Mouse (Mus musculus): ENCODE results near the gene Rab19. TPM values are rescaled to one million over a fixed set of nuclear protein-coding genes. Genes with fewer than 3 reads are reported as not detected.
"Not testable (repeated sequence)": the region's sequence is repeated elsewhere in the genome, so short reads cannot be mapped to it uniquely, and the experiment has no call there.

Gene Rab19
- total RNA-seq, 2 experiments from 2014 or later = 0.22 TPM; not detected in 1

DNA sequence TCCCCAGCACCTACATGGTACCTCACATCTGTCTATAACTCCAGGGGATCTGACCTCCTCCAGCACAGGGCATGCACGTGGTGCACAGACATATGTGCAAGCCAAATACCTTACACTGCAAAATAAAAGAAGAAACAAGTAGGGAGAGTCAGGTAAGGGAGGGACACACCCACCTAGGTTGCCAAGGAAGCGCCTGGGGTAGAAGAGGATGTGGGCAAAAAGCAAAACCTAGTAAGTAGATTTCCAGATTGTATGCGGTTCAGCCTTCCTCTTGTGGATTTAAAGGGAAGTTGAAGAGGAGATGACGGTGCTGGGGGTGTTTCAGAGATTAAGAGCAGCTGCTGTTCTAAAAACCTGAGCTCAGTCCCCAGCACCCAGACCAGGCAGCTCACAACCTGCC, 1.8 kb upstream of the Rab19 start:
- no peak for DNase-seq (ENCODE audit: low spot score in 2 of 2)

DNA sequence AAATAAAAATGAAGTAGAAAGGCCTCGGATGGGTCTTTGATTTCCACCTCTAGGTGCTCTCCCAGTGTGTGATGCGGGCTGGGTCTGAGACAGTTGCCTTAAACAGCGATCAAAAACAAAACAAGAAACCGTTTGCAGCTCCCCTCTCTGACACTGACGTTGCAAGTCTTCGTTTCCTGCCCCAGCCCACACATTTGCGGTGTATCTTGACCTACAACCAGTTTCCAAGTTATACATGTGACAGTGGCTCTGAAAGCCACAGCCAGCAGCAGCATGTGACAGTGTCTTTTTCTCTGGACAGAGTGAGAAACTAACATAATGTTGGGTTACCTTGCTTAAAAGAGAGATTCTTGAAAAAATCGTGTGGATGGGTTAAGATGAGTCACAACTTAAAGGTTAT, 1.2 kb upstream of the Rab19 start:
- no peak for DNase-seq (ENCODE audit: low spot score in 2 of 2)

DNA sequence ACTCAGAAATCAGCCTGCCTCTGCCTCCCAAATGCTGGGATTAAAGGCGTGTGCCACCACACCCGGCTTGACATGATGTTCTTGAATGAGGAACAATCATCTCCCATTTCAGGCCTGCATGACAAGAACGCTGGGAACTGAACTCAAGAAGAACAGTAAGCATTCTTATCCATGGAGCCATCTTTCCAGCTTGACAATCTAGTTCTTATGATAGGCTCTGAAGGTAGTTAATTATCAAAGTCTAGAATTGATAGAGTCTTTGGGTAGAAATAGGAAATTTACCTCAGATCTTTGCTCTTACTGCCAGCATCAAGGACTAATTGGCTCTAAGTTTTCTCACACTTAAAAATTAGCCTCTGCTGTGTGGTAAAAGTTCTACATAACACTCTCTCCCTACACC, 699 bp upstream of the Rab19 start:
- no peak for DNase-seq (ENCODE audit: low spot score in 2 of 2)

DNA sequence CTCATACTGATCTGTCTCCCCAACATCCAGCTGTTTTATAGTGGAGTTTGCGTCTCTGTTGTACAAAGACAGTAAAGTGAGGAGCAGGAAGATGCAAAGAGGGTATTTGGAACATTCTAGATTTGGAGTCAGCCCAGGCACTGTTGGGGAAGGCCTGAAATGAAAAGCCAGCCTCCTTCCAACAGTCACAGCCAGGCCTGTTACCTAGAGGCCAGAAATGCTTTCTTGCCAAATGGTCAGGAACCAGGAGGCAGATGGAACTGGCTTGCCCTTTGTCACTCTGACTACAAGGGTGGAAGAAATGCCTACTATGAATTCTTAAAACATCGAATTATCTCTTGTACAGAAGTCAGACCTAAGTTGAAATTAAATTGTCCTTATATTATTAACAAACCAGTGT, 9.0 kb downstream of the Rab19 start:
- no peak for DNase-seq (ENCODE audit: low spot score in 2 of 2)

DNA sequence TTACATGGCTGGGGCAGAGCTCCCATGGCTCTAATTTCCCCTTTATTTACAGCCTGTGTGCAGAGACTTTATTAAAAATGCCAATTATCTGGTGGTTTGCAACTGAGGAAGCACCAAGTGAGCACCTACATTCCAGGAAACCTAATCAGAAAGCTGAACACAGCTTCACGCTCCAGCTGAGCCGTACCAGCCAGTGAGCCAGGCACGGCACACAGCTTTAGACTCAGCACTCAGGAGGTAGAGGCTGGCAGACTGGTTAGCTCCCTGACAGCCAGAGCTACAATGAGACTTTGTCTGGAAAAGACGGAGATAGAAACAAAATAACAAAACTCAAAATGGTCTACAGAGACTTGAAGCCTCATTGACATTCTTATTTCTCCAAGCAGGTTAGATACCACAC, 14.5 kb downstream of the Rab19 start:
- no peak for DNase-seq (ENCODE audit: low spot score in 2 of 2)

DNA sequence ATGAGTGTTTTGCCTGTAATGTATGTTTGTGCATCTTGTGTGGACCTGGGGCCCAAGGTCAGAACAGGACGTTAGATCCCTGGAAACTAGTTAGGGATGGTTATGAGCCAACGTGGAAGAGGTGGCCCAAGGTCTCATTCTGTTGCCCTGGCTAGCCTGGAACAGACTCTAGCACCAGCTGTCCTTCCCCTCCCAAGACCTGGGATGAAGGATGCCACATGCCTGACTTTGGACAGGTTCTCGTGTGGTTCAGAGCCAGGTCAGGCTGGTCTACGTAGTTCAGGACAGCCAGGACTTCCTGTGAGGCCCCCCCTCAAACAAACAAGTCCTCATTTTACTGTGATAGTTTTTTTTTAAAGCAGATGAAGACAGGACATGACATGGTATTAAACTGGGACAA, 14.9 kb downstream of the Rab19 start:
- no peak for DNase-seq (ENCODE audit: low spot score in 2 of 2)

DNA sequence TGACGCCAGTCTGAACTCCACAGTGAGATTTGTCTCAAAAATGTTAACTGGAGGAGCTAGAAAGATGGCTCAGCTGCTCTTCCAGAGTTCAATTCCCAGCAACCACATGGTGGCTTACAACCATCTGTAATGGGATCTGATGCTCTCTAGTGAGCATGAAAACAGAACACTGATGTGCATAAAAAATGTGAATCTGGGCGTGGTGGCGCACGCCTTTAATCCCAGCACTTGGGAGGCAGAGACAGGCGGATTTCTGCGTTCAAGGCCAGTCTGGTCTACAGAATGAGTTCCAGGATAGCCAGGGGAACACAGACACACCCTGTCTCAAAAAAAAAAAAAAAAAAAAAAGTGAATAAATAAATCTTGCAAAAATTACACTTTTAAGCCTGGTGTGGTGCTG, 16.1 kb downstream of the Rab19 start:
- no peak for DNase-seq (ENCODE audit: low spot score in 2 of 2)

DNA sequence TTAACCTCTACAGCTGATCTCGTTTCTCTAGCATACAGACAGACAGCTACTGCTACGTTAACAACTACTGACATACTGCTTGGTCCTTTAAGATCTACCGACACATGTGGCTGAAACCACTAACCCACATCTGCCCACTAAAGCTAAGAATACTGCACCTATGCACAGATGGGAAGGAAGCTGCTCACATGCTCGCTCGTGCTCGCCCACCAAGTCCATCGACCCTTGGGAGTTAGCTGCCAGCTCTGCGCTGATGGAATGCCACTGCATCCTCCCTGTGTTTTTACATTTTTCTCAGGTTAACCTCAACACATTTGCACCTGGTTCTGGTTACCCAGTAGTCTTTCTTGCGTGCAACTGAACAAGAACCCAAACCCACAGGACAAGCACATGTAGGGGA, 17.4 kb downstream of the Rab19 start:
- DNase-seq (ENCODE audit: low spot score in 2 of 2) = no peak

DNA sequence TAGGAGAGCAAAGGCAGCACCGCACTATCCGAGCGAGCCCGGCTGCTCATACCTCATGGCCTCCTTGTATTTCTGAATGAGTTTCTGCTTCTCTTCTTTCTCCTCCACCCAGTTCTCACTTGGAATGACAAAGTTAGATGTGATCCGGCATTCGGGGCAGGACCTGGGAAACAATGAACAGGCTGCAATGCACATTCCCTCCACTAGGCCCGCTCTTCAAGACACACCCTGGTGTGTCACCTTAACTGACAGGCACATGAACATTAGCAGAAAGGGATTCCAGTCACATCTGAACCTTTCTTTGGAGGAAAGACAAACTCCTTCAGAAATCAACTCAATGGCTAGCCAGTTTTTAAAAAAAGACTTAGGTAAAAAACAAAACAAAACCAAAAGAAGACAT, 19.4 kb downstream of the Rab19 start:
- peak in 1 of 2 experiments; percentile 26 for DNase-seq (ENCODE audit: low spot score in 2 of 2)

DNA sequence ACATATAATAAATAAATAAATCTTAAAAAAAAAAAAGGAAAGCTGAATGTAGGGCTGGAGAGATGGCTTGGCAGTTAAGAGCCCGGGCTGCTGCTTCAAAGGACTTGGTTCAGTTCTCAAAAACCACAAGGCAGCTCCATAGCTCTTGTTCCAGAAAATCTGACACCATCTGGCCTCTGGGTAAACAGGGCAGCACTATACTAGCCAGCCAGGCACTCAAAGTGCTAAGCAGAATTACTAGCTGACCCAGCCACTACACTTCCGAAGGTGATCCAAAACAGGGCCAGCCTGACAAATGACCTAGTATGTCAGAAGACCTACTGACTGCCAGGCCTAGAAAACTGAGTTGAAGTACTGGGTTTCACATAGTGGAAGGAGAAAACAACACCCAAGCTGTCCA, 22.2 kb downstream of the Rab19 start:
- no peak for DNase-seq (ENCODE audit: low spot score in 2 of 2)

DNA sequence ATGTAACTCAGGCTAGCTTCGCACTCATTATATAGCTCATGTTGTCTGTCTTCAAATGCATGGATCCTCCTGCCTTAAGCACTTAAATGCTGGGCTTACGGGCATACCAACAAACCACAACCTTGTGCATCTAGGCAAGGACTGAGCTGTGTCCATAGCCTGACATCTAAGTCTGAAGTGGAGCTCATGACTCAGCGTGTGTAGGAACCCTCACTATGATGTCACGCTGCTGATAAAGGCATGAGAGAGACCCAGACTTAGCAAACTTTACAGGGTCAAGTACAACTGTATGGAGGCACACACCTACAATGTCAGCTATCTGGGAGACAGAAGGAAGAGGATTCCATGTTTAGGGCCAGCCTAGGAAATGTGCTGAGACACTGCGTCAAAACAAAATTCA, 25.5 kb downstream of the Rab19 start:
- no peak for DNase-seq (ENCODE audit: low spot score in 2 of 2)

DNA sequence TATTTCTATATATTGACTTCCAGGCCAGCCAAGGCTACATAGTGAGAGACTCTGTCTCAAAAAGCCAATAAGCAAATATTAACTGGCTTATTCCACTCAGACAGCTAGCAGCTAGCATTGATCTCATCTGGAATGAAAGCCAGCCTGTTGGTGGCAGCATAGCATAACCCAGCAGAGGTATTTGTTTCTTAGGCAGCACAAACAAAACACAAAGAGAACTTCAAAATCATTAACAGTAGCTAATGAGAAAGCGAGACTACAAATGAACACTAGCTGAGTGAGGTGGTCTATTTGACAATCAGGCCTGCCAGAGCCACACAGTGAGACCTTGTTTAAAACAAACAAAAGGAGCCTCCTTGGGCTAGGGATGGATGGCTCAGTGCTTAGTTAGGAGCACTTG, 33.1 kb downstream of the Rab19 start:
- no peak for DNase-seq (ENCODE audit: low spot score in 2 of 2)

DNA sequence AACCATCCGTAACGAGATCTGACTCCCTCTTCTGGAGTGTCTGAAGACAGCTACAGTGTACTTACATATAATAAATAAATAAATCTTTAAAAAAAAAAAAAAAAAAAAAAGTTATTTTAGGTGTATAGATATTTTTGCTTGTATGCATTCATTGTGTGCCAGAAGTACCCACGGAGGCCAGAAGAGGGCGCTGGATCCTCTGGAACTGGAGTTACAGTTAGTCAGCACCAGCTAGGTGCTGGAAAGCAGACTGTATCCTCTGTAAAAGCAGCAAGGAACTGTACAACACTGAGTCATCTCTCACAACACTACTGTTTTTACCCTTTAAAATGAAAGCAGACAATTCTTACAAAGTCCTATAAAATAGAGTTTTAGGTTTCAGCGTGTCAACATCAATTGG, 34.8 kb downstream of the Rab19 start:
- DNase-seq (ENCODE audit: low spot score in 2 of 2) = peak; percentile 29 to 58

DNA sequence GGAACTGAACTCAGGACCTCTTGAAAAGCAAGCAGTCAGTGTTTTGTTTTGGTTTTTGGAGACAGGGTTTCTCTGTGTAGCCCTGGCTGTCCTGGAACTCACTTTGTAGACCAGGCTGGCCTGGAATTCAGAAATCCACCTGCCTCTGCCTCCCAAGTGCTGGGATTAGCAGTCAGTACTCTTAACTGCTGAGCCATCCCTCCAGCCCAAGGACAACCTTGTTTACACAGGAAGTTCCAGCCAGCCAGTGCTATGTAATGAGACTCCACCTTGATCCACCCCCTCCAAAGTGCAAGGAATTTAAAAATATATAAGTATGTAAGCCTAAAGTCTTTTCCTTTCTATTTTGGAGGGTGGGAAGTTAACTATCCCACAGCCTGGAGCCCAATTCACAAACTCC, 35.7 kb downstream of the Rab19 start:
- DNase-seq (ENCODE audit: low spot score in 2 of 2) = not testable (repeated sequence)

DNA sequence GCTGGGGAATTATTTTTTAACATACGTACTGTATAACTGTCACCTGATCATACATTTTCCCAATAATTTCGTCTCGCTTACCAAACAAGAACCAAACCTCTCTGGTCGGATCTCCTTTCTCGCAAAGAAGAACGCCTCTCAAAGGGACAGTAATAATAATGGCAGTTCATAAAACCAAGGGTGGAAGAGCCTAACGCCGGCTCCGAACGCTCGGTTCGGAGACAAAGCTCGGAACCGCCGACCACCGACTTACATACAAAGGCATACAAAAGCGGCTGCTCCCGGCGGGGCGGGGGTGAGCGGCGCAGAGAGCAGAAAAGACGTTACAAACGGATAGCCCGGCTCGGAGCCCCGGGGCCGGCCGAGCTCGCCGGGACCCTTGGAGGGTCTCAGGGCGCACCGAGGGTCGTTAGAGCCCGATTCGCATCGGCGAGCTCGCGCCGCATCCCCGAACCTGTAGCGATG, 38.4 kb downstream of the Rab19 start:
- DNase-seq (ENCODE audit: low spot score in 2 of 2) = peak; percentile 21 to 33

DNA sequence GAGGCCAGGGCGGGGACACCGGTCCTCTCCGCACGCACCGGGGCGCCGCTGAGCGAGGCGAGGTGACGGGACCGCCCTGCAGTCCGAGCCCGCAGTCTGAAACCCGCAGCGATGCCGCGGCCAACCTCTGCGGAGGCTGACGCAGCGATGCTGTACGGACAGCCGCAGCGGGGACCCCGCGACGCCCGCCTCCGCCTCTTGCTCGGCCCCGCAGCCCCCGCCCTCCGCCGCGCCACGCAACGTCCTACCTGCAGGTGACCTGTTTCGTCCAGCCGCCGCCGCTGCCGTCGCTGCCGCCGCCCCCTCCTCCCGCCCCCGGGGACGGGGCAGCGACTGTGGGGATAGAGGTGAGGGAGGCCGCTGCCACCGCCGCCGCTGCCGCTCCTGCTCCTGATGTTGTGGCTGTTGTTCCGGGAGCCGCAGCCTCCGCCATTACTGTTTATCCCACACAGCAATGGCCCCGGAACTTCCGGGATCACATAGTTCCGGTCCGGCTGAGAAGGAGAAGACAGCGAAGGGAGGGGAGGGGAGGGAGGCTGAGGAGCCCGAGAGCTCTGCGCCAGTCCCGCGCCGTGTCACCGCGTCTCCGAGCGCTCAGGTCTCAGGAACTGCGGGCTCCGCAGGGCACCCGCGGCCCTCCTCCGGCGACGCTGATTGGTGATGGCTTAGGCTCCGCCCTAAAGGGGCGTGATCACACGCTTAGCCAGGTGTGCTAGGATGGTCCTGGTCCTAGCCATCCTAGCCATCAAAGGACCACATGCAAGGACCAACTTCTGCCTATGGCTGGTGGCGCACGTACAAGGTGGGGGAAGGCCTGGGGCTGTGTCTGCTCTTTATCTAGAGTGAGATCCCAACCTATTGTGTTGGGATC, 39.1 kb downstream of the Rab19 start, which contains the start of gene Mkrn1:
TSS of gene Mkrn1 (minus strand) at position 612 of the 871 bp plus-strand sequence.
- peak; percentile 40 to 69 for DNase-seq (ENCODE audit: low spot score in 2 of 2)

DNA sequence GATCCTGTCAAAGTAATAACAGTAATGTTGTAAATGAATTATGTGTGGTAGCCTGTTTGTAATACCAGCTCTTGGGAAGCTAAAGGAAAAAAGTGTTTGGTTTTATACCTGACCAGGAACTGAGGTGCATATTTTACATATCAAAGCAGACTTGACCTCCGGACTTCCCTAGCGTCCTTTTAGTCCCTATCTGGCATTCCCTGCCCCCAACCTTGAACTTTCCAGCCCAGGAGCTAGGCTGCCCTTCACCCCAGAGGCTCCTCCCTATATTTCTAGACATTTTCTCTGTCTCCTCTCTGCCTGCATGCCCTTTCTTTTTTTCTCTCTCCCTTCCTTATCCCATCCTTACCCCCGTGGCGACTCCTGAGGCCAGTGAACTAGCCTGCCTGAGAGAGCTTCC, 39.9 kb downstream of the Rab19 start:
- no peak for DNase-seq (ENCODE audit: low spot score in 2 of 2)

DNA sequence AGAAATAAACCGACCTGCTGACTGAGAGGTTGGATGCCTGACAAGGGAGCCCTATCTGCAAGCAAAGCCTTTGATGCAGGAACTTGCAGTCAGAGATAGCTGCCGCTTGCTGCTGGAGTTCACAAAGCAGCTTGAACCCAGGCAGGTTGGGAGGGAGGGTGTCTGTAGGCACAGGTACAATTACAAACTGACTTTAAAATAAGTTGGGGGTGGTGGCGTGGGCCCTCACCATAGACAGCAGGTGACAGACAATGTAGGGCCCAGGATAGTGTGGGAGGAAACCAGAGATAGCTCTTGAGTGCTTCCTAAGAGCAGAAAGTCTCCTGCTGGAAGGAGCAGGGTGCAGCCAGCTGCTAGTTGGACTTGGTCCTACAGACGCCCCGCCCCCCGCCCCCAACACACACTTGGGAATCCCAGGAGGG, 42.2 kb downstream of the Rab19 start:
- DNase-seq (ENCODE audit: low spot score in 2 of 2) = no peak

DNA sequence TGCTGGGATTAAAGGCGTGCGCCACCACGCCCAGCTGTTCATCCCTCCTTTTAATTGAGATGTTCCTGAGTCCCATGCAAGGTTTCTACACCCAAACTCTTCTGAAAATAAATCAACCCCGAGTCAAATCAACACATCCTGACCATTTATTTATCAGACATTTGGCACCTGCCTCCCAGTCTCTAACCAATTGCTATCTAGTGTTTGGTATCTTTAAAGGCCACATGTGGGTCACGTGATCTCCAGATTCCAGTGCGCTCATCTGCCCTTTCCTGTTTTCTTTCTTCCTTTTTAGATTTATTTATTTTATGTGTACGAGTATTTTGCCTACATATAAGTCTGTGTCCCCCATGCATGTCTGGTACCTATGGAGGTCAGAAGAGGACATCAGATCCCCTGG, 42.7 kb downstream of the Rab19 start:
- no peak for DNase-seq (ENCODE audit: low spot score in 2 of 2)

DNA sequence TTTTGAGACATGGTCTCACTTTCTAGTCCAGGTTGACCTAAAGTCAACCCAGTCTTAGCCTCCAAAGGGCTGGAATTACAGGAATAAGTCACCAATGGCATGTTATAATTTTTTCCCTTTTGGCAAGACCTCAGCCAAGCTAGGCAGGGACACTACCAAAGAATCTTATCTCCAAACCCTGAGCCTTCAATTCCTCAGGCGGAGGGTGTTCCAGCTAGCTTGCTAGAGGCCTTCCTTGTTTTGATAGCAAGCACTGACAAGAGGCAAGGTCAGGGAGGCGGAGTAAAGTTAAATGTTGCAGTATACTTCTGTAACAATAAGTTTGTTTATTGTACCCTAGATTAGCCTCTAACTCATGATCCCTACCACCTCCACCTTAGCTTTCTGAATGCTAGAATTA, 44.2 kb downstream of the Rab19 start:
- DNase-seq (ENCODE audit: low spot score in 2 of 2) = no peak

DNA sequence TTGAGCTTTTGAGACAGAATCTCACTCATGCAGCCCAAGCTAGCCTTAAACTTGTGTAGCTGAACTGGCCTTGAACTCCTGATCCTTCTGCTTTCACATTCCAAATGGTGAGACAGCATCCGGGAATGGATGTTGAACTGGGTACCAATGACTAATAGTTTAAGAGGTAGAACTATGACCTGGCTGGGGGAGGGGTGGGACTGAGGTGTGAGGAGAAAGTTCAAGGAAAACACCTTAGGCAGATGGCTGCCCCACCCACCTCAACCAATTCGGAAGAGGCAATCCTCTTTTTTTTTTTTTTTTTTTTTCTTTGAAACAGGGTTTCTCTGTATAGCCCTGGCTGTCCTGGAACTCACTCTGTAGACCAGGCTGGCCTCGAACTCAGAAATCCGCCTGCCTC, 45.8 kb downstream of the Rab19 start:
- no peak for DNase-seq (ENCODE audit: low spot score in 2 of 2)

DNA sequence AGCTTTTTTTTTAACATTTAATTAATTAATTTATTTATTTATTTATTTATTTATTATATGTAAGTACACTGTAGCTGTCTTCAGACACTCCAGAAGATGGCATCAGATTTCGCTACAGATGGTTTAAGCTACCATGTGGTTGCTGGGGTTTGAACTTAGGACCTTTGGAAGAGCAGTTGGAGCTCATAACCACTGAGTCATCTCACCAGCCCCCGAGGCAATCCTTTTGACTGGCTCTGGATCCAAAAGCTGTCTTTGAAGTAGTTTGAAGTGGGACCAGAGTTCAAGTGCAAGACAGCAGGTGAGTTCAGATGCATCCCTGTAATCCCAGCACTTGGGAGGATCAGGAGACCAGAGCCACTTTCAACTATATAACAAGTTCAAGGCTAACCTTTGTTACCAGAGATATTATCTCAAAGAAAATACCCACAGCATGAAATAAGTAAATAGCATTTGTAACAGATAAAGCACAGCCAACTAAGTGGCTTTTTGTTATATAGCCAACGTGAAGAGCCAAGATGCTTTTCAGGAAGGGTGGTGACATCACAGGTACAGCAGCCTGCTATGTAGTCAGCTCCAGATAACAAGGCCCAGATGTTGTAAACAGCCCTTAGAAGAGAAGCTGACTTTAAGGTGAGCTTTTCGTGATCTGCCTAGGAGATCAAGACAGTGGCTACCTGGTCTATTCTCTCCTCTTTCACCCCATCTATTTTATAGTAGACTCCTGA, 46.5 kb downstream of the Rab19 start:
- DNase-seq (ENCODE audit: low spot score in 2 of 2) = no peak
